Mouse (Mus musculus) common myeloid progenitor, adult 5-6 weeks (primary cell): ENCODE measurements around the gene Slc31a1. TPM values are rescaled to one million over a fixed set of nuclear protein-coding genes. Genes with fewer than 3 reads are reported as not detected.

Experiments
- ATAC-seq: replicated peaks from 2 replicates; pipeline ENCODE4 v1.8.0; 2016; ENCODE audit warnings: low read depth, mild to moderate bottlenecking, moderate TSS enrichment, inconsistent platforms; ENCODE audit not compliant: poor library complexity, severe bottlenecking
- total RNA-seq: library from RNA; stranded (forward); fragments of 200-1000, 187-1606 nt; gene quantifications from 2 replicates; pipeline ENCODE4 v1.2.3, GENCODE M21; 2017

The Slc31a1 gene
- total RNA-seq, 1 experiment from 2014 or later, result 17.6 TPM

GRCm38 (mm10) chr4:62361997-62362396 lies 1.5 kb downstream of the Slc31a1 start:
- no peak for ATAC-seq

GRCm38 (mm10) chr4:62362437-62362836 lies 1.9 kb downstream of the Slc31a1 start:
- no peak for ATAC-seq

- ATAC-seq, result no peak
These were observed 3.8 kb downstream of the Slc31a1 start for GRCm38 (mm10) chr4:62364299-62364698.

- no peak for ATAC-seq
These were observed 5.8 kb downstream of the Slc31a1 start for GRCm38 (mm10) chr4:62366291-62366690.

GRCm38 (mm10) chr4:62367586-62367985 lies 7.1 kb downstream of the Slc31a1 start:
- ATAC-seq, result peak; percentile 87

GRCm38 (mm10) chr4:62369091-62369490 lies 8.6 kb downstream of the Slc31a1 start:
- ATAC-seq, result no peak

GRCm38 (mm10) chr4:62372410-62372809 lies 11.9 kb downstream of the Slc31a1 start:
- no peak for ATAC-seq

GRCm38 (mm10) chr4:62372818-62373520 lies 12.4 kb downstream of the Slc31a1 start:
- no peak for ATAC-seq

- ATAC-seq, result no peak
These were observed 13.1 kb downstream of the Slc31a1 start for GRCm38 (mm10) chr4:62373668-62374067.

- no peak for ATAC-seq
These were observed 13.8 kb downstream of the Slc31a1 start for GRCm38 (mm10) chr4:62374342-62374741.

GRCm38 (mm10) chr4:62376123-62376522 lies 15.6 kb downstream of the Slc31a1 start:
- no peak for ATAC-seq

- no peak for ATAC-seq
These were observed 19.3 kb downstream of the Slc31a1 start for GRCm38 (mm10) chr4:62379724-62380381.

GRCm38 (mm10) chr4:62383207-62383606 lies 22.7 kb downstream of the Slc31a1 start:
- ATAC-seq, result no peak

GRCm38 (mm10) chr4:62383752-62384151 lies 23.2 kb downstream of the Slc31a1 start:
- no peak for ATAC-seq

- ATAC-seq, result no peak
These were observed 23.6 kb downstream of the Slc31a1 start for GRCm38 (mm10) chr4:62384159-62384558.

- no peak for ATAC-seq
These were observed 24.9 kb downstream of the Slc31a1 start for GRCm38 (mm10) chr4:62385439-62385838.

- no peak for ATAC-seq
These were observed 29.3 kb downstream of the Slc31a1 start for GRCm38 (mm10) chr4:62389592-62390512.

- ATAC-seq, result peak; percentile 66
These were observed 31.4 kb downstream of the Slc31a1 start for GRCm38 (mm10) chr4:62391892-62392291.

GRCm38 (mm10) chr4:62393459-62393858 lies 32.9 kb downstream of the Slc31a1 start:
- no peak for ATAC-seq

GRCm38 (mm10) chr4:62395806-62396205 lies 35.3 kb downstream of the Slc31a1 start:
- no peak for ATAC-seq
